Mouse (Mus musculus): Measurements from ENCODE around the gene Pak4. TPM values are rescaled to one million over a fixed set of nuclear protein-coding genes. Genes with fewer than 3 reads are reported as not detected.

The Pak4 gene
- polyA plus RNA-seq, 1 experiment from 2014 or later: 33.9 TPM

- Histone ChIP-seq H3K9me3 (ENCODE audit: control insufficient read depth, low read length) (no peaks in the 10 kb centered on the region), H3K4me2 (ENCODE audit: low read depth) (no peak overlapping the region), H3K27me3 (ENCODE audit: control insufficient read depth, insufficient read depth, low read length) (no peaks in the 10 kb centered on the region), H3K4me1 (ENCODE audit: control insufficient read depth, insufficient read depth, low read length) (peaks cover 6% of the 10 kb centered on the region), H3K9ac (ENCODE audit: low read length) (no peak overlapping the region), H3K4me3 (ENCODE audit: low read depth, low read length) (no peak overlapping the region), H3K27ac (ENCODE audit: low read depth, low read length) (no peak overlapping the region), H3K36me3 (ENCODE audit: control insufficient read depth, insufficient read depth, low read length) (no peaks in the 10 kb centered on the region)
- WGBS: 86% methylated on average over 11 of the region's 11 CpGs
- DNase-seq (ENCODE audit: low spot score) (no peak), ATAC-seq (ENCODE audit: insufficient read depth, low FRiP score, low TSS enrichment) (no peak)
Measured at GRCm38 (mm10) chr7:28582841-28583240, 15.1 kb downstream of the Pak4 start.

GRCm38 (mm10) chr7:28581721-28582120 lies 16.3 kb downstream of the Pak4 start:
- H3K9ac ChIP-seq (ENCODE audit: low read length): no peak overlapping the region
- no peaks in the 10 kb centered on the region for H3K36me3 ChIP-seq (ENCODE audit: control insufficient read depth, insufficient read depth, low read length)

GRCm38 (mm10) chr7:28579826-28580225 lies 18.2 kb downstream of the Pak4 start:
- Histone ChIP-seq H3K27me3 (ENCODE audit: control insufficient read depth, insufficient read depth, low read length) (no peaks in the 10 kb centered on the region), H3K4me3 (ENCODE audit: low read depth, low read length) (no peak overlapping the region), H3K36me3 (ENCODE audit: control insufficient read depth, insufficient read depth, low read length) (no peaks in the 10 kb centered on the region), H3K9ac (ENCODE audit: low read length) (no peak overlapping the region), H3K4me2 (ENCODE audit: low read depth) (no peak overlapping the region), H3K9me3 (ENCODE audit: control insufficient read depth, low read length) (no peaks in the 10 kb centered on the region), H3K4me1 (ENCODE audit: control insufficient read depth, insufficient read depth, low read length) (0 out of 2 replicates have a peak, but pooled peaks cover 3% of the 10 kb centered on the region), H3K27ac (ENCODE audit: low read depth, low read length) (no peak overlapping the region)
- ATAC-seq (ENCODE audit: insufficient read depth, low FRiP score, low TSS enrichment) (no peak), DNase-seq (ENCODE audit: low spot score) (no peak)
- WGBS: 90% methylated on average over 5 of the region's 5 CpGs

More at GRCm38 (mm10) chr7:28581721-28582120, 16.3 kb downstream of the Pak4 start:
- H3K4me3 ChIP-seq (ENCODE audit: low read depth, low read length): no peak overlapping the region
- H3K9me3 ChIP-seq (ENCODE audit: control insufficient read depth, low read length): no peaks in the 10 kb centered on the region
- no peak overlapping the region for H3K27ac ChIP-seq (ENCODE audit: low read depth, low read length)
- ATAC-seq (ENCODE audit: insufficient read depth, low FRiP score, low TSS enrichment): no peak
- H3K4me1 ChIP-seq (ENCODE audit: control insufficient read depth, insufficient read depth, low read length): no peaks in the 10 kb centered on the region
- no peaks in the 10 kb centered on the region for H3K27me3 ChIP-seq (ENCODE audit: control insufficient read depth, insufficient read depth, low read length)
- no peak for DNase-seq (ENCODE audit: low spot score)
- no peak overlapping the region for H3K4me2 ChIP-seq (ENCODE audit: low read depth)
- WGBS: 90% methylated on average over 4 of the region's 4 CpGs

GRCm38 (mm10) chr7:28578543-28579053 lies 19.4 kb downstream of the Pak4 start:
- Histone ChIP-seq H3K9me3 (ENCODE audit: control insufficient read depth, low read length) (no peaks in the 10 kb centered on the region), H3K9ac (ENCODE audit: low read length) (no peak overlapping the region), H3K4me3 (ENCODE audit: low read depth, low read length) (no peak overlapping the region), H3K4me2 (ENCODE audit: low read depth) (no peak overlapping the region), H3K27me3 (ENCODE audit: control insufficient read depth, insufficient read depth, low read length) (no peaks in the 10 kb centered on the region), H3K27ac (ENCODE audit: low read depth, low read length) (no peak overlapping the region), H3K36me3 (ENCODE audit: control insufficient read depth, insufficient read depth, low read length) (no peaks in the 10 kb centered on the region), H3K4me1 (ENCODE audit: control insufficient read depth, insufficient read depth, low read length) (0 out of 2 replicates have a peak, but pooled peaks cover 3% of the 10 kb centered on the region)
- WGBS: 74% methylated on average over 5 of the region's 5 CpGs
- DNase-seq (ENCODE audit: low spot score): no peak
- ATAC-seq (ENCODE audit: insufficient read depth, low FRiP score, low TSS enrichment): no peak

GRCm38 (mm10) chr7:28577826-28578542 lies 20.0 kb downstream of the Pak4 start:
- Histone ChIP-seq H3K9ac (ENCODE audit: low read length) (no peak overlapping the region), H3K4me2 (ENCODE audit: low read depth) (no peak overlapping the region), H3K27me3 (ENCODE audit: control insufficient read depth, insufficient read depth, low read length) (no peaks in the 10 kb centered on the region), H3K36me3 (ENCODE audit: control insufficient read depth, insufficient read depth, low read length) (no peaks in the 10 kb centered on the region), H3K4me1 (ENCODE audit: control insufficient read depth, insufficient read depth, low read length) (0 out of 2 replicates have a peak, but pooled peaks cover 3% of the 10 kb centered on the region), H3K4me3 (ENCODE audit: low read depth, low read length) (no peak overlapping the region), H3K27ac (ENCODE audit: low read depth, low read length) (no peak overlapping the region), H3K9me3 (ENCODE audit: control insufficient read depth, low read length) (no peaks in the 10 kb centered on the region)
- ATAC-seq (ENCODE audit: insufficient read depth, low FRiP score, low TSS enrichment) (no peak), DNase-seq (ENCODE audit: low spot score) (no peak)
- 83% methylated on average over 9 of the region's 9 CpGs for WGBS

DNA sequence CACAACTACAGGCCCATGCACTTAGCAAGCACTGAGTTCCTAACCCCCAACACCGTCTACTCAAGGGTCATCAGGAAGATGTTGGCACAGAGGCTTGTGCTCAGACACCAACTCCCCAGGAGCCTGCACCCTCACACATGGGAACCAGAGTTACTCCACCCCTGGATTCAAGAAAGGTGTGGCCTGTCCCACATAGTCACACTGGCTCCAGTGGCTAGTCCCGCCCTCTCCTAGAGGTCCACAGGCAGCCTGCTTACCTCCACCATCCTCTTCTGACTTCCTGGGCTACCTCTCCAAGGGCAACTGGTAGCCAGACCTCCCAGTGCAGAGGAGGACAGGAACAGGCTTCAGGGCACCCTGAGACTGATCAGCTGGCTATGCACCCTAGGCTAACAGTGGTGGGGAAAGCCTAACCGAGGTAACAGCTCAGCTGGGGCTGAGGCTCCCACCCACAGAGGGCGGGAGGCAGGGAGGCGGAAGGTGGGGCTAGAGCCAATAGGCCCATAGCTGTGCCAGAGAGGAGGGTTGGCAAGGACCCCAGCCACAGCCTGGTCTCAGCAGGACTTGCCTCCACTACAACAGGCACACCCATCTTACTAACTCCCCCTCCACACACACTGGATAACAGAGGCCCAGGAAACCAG lies 21.6 kb downstream of the Pak4 start:
- Histone ChIP-seq H3K27me3 (ENCODE audit: control insufficient read depth, insufficient read depth, low read length) (no peaks in the 10 kb centered on the region), H3K4me3 (ENCODE audit: low read depth, low read length) (no peak overlapping the region), H3K4me2 (ENCODE audit: low read depth) (no peak overlapping the region), H3K27ac (ENCODE audit: low read depth, low read length) (no peak overlapping the region), H3K4me1 (ENCODE audit: control insufficient read depth, insufficient read depth, low read length) (0 out of 2 replicates have a peak, but pooled peaks cover 3% of the 10 kb centered on the region), H3K36me3 (ENCODE audit: control insufficient read depth, insufficient read depth, low read length) (no peaks in the 10 kb centered on the region), H3K9me3 (ENCODE audit: control insufficient read depth, low read length) (no peaks in the 10 kb centered on the region), H3K9ac (ENCODE audit: low read length) (no peak overlapping the region)
- DNase-seq (ENCODE audit: low spot score) (no peak), ATAC-seq (ENCODE audit: insufficient read depth, low FRiP score, low TSS enrichment) (no peak)
- 77% methylated on average over 5 of the region's 5 CpGs for WGBS

DNA sequence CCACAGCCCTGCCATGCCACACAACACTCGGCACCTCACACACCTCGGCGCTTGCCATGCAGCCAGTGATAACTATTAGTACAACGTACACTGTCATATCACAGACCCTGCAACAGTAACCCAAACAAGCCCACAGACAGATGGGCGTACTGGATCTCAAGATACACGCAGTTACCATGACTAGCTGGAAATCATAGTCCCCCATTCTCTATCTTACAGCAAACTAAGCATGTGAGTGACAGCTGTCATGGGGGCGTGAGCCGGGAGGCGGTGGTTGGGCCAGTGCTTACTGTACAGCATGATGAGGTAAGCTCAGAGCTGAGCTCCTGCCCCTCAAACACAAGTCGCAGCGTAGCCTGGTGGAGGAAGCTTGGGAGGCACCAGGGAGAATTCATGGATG lies 22.4 kb downstream of the Pak4 start:
- Histone ChIP-seq H3K9ac (ENCODE audit: low read length) (no peak overlapping the region), H3K9me3 (ENCODE audit: control insufficient read depth, low read length) (no peaks in the 10 kb centered on the region), H3K27ac (ENCODE audit: low read depth, low read length) (no peak overlapping the region), H3K27me3 (ENCODE audit: control insufficient read depth, insufficient read depth, low read length) (no peaks in the 10 kb centered on the region), H3K4me2 (ENCODE audit: low read depth) (no peak overlapping the region), H3K36me3 (ENCODE audit: control insufficient read depth, insufficient read depth, low read length) (no peaks in the 10 kb centered on the region), H3K4me1 (ENCODE audit: control insufficient read depth, insufficient read depth, low read length) (0 out of 2 replicates have a peak, but pooled peaks cover 3% of the 10 kb centered on the region), H3K4me3 (ENCODE audit: low read depth, low read length) (no peak overlapping the region)
- DNase-seq (ENCODE audit: low spot score) (no peak), ATAC-seq (ENCODE audit: insufficient read depth, low FRiP score, low TSS enrichment) (no peak)
- 94% methylated on average over 11 of the region's 11 CpGs for WGBS

- WGBS: 91% methylated on average over 3 of the region's 3 CpGs
- 0 out of 2 replicates have a peak, but pooled peaks cover 3% of the 10 kb centered on the region for H3K4me1 ChIP-seq (ENCODE audit: control insufficient read depth, insufficient read depth, low read length)
- no peaks in the 10 kb centered on the region for H3K9me3 ChIP-seq (ENCODE audit: control insufficient read depth, low read length)
- H3K4me2 ChIP-seq (ENCODE audit: low read depth): no peak overlapping the region
- H3K36me3 ChIP-seq (ENCODE audit: control insufficient read depth, insufficient read depth, low read length): peaks cover 3% of the 10 kb centered on the region; the same call in 1 of the 2 replicates
- no peaks in the 10 kb centered on the region for H3K27me3 ChIP-seq (ENCODE audit: control insufficient read depth, insufficient read depth, low read length)
- H3K9ac ChIP-seq (ENCODE audit: low read length): no peak overlapping the region
- DNase-seq (ENCODE audit: low spot score) (no peak), ATAC-seq (ENCODE audit: insufficient read depth, low FRiP score, low TSS enrichment) (no peak)
- no peak overlapping the region for H3K4me3 ChIP-seq (ENCODE audit: low read depth, low read length)
- H3K27ac ChIP-seq (ENCODE audit: low read depth, low read length): no peak overlapping the region
Measured at GRCm38 (mm10) chr7:28573236-28573635, 24.7 kb downstream of the Pak4 start.
